Mouse (Mus musculus) forebrain, embryonic 15.5 days (tissue): ENCODE measurements around the gene Dlg1. TPM values are rescaled to one million over a fixed set of nuclear protein-coding genes. Genes with fewer than 3 reads are reported as not detected.

ENCODE experiments used
- ATAC-seq: fragments of 200-750 bp; cut with Nextera tagmentation; replicated peaks from 2 replicates; pipeline ENCODE4 v1.8.0; 2017; ENCODE audit warnings: mild to moderate bottlenecking, moderate TSS enrichment, moderate library complexity
- H3K27ac ChIP-seq: fragments of 300-500 bp; sonication (generic); replicated peaks from 2 replicates; pipeline ENCODE4 v1.5.1; 2015; ENCODE audit warnings: mild to moderate bottlenecking, inconsistent platforms
- H3K27me3 ChIP-seq: fragments of 300-500 bp; sonication (generic); 2 replicates; pipeline ENCODE4 v1.6.1; 2015; ENCODE audit warnings: inconsistent platforms
- H3K36me3 ChIP-seq: fragments of 300-500 bp; sonication (generic); 2 replicates; pipeline ENCODE4 v1.6.1; 2015; ENCODE audit warnings: mild to moderate bottlenecking, inconsistent platforms
- H3K4me1 ChIP-seq: fragments of 300-500 bp; sonication (generic); 2 replicates; pipeline ENCODE4 v1.6.1; 2015; ENCODE audit warnings: inconsistent platforms
- H3K4me2 ChIP-seq: fragments of 300-500 bp; sonication (generic); replicated peaks from 2 replicates; pipeline ENCODE4 v1.6.1; 2015; ENCODE audit warnings: mild to moderate bottlenecking, inconsistent platforms
- H3K4me3 ChIP-seq: fragments of 300-500 bp; sonication (generic); 2 replicates; pipeline ENCODE4 v1.5.1; 2015; ENCODE audit warnings: mild to moderate bottlenecking, inconsistent platforms
- H3K9ac ChIP-seq: fragments of 300-500 bp; sonication (generic); replicated peaks from 2 replicates; pipeline ENCODE4 v1.6.1; 2015; ENCODE audit warnings: mild to moderate bottlenecking, inconsistent platforms
- H3K9me3 ChIP-seq: fragments of 300-500 bp; sonication (generic); 2 replicates; pipeline ENCODE4 v1.6.1; 2016; ENCODE audit warnings: inconsistent platforms
- WGBS: fragments of 180-500 bp; shearing (Covaris S2); methylation state at CpG from one replicate; pipeline ENCODE4 v1.1.7; 2015; ENCODE audit warnings: mixed read lengths; 5-methylcytosine and 5-hydroxymethylcytosine counted together
- polyA plus RNA-seq: library from polyadenylated mRNA; unstranded; fragments of >200 nt; fragmentation: Nextera tagmentation; extraction: Ambion mirVana; gene quantifications from 2 replicates; pipeline ENCODE4 v1.2.1, GENCODE M21; 2015

Dlg1 gene
- polyA plus RNA-seq, 1 experiment from 2014 or later: 20.9 TPM

DNA sequence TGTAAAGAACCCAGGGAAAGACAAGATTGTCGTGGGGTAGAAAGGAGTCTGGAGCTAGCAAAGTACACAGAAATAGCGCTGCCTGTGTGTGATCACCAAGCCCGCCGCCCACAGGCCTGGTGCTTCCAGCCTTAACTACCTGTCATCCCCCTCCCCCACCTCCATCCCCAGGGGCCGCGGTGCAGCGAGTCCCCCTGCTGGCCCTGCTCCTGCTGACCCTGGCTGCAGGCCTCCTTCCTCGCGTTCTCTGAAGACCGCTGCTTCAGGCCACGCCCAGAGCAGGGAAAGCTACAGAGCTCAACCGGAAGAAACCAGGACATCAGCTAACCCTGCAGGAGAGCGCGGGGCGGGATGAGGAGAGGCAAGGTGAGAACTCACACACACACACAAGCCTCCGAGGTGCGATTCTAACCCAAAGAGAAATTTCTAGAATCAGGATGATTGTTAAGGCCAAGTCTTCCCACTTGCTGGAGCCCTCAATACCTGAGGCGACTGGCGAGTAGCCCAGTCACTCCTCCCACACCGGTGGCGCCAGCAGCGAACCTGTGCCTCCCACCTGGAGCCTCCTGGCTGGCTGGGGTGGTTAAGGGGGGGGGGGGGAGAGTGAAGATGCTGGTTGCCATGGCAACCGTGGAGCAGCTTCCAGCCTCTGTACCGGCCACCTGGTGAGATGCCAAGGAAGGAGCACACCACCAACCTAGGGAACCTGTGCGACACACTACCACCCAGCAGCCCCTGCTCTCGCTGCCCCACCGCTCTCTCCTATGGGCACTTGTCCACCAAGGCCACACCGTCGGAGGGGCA, 233.9 kb downstream of the Dlg1 start:
- H3K4me3 ChIP-seq: peak overlapping the region; percentile 29
- H3K4me2 ChIP-seq: peak overlapping the region; percentile 58
- ATAC-seq: peak; percentile 52
- peak overlapping the region; percentile 43 for H3K9ac ChIP-seq
- H3K27me3 ChIP-seq: no peaks in the 10 kb centered on the region
- H3K36me3 ChIP-seq: no peaks in the 10 kb centered on the region
- WGBS: 9% methylated on average over 29 of the region's 29 CpGs
- H3K4me1 ChIP-seq: peaks cover 28% of the 10 kb centered on the region
- peak overlapping the region; percentile 63 for H3K27ac ChIP-seq
- no peaks in the 10 kb centered on the region for H3K9me3 ChIP-seq

DNA sequence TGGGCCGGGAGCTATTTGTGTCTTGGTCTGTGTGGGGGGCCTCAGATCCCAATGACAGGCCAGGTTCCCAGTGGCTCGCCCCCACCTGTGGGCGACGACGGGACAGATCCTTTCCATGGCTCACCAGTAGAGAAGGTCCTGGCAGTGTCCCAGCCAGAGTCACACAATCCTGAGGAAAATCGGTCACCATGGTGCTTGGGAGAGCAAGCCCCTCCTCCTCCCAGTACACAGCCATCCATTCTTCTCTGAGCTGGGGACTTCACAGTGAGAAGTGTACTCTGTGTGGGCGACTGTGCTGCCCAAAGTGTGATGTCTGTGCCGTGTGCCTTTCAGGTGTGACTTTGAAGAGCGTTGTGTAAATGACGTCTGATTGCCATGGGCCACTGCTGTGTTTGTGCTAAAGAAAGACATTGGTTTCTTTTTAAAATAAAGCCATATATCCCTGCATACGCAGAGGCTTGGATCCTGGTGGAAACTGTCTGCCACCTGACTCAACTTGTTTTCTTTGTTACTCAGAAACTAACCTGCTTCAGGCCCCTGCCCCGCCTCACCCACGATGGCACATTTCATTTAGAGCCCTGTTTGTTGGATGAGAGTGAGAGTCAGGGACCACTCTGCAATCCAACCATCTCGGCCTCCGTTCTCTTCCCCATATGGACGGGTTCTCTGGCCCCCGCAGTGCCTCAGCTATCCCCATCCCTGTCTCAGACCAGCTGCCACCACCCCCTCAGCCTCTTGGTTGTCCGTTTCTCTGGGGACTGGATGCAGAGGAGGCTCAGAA, 235.5 kb downstream of the Dlg1 start:
- 70% methylated on average over 18 of the region's 18 CpGs for WGBS
- Histone ChIP-seq H3K27me3 (no peaks in the 10 kb centered on the region), H3K27ac (peak overlapping the region; percentile 46; the same call in 1 of the 2 replicates), H3K4me1 (peaks cover 28% of the 10 kb centered on the region), H3K9ac (no peak overlapping the region), H3K4me3 (no peak overlapping the region), H3K4me2 (no peak overlapping the region), H3K9me3 (no peaks in the 10 kb centered on the region), H3K36me3 (no peaks in the 10 kb centered on the region)
- peak; percentile 74 for ATAC-seq

DNA sequence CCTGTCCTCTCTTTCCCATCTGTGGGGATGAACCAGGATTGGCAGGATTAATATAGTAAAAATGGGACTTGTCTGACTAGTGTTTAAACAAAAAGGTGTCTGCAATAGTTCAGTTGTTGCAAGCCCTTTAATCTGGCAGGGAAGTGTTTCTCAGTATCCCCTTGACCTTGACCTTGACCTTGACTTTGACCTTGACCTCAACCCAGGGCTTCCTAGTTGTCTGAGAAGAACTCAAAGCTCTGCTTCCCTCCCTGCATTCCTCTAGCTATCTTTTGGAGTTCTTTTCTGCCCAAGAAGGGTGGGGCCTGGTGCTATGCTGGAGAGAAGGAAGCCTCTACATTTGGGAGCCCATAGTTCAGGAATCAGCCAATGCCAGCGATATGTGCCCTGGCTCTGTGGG, 238.6 kb downstream of the Dlg1 start:
- Histone ChIP-seq H3K4me2 (no peak overlapping the region), H3K4me3 (no peak overlapping the region), H3K36me3 (no peaks in the 10 kb centered on the region), H3K9me3 (no peaks in the 10 kb centered on the region), H3K27ac (no peak overlapping the region), H3K27me3 (no peaks in the 10 kb centered on the region), H3K4me1 (peaks cover 34% of the 10 kb centered on the region), H3K9ac (no peak overlapping the region)
- no peak for ATAC-seq
- WGBS: 92% methylated on average over 1 of the region's 1 CpGs

DNA sequence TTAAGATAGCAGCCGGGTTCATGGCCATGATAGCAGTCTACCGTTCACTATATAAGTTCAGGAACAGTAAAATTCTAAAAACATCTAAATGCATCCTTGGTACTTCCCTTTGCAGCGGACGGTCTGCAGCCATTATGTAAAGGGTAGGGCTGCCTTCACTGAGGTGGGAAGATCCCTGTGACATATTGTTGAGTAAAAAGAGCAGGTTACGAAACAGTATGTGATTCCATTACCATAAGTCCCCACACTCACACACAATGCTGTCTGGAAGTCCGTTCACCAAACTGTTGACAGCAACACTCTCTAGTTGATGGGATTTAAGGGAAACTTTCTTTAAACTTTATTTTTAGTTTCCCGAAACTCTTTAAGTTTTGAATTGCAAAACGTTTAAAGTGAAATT, 240.0 kb downstream of the Dlg1 start:
- WGBS: 90% methylated on average over 8 of the region's 8 CpGs
- Histone ChIP-seq H3K36me3 (no peaks in the 10 kb centered on the region), H3K4me2 (no peak overlapping the region), H3K27me3 (no peaks in the 10 kb centered on the region), H3K4me1 (peaks cover 23% of the 10 kb centered on the region), H3K9me3 (no peaks in the 10 kb centered on the region), H3K27ac (no peak overlapping the region), H3K4me3 (no peak overlapping the region), H3K9ac (no peak overlapping the region)
- no peak for ATAC-seq

DNA sequence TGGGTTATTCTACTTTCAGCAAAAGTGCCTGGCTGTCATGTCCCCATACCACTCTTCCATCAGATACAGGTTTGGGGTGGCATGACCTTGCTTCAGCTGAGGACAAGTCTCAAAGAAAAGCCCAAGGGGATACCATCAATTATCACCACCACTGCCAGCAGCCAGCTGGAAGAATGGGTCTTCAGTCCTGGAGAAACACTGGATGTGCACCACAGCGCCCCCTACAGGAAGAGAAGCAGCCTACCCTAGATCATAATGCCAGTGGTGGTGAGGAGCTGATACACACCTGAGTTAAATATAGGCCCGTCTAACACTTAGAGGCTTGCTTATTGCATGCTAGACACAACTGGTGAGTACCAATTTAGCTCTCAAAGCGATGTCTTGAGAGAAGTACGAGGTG, 242.1 kb downstream of the Dlg1 start:
- no peak overlapping the region for H3K9ac ChIP-seq
- ATAC-seq: no peak
- H3K36me3 ChIP-seq: no peaks in the 10 kb centered on the region
- no peak overlapping the region for H3K27ac ChIP-seq
- peaks cover 12% of the 10 kb centered on the region for H3K4me1 ChIP-seq
- H3K4me3 ChIP-seq: no peak overlapping the region
- WGBS: 82% methylated on average over 4 of the region's 4 CpGs
- no peaks in the 10 kb centered on the region for H3K27me3 ChIP-seq
- no peak overlapping the region for H3K4me2 ChIP-seq
- H3K9me3 ChIP-seq: no peaks in the 10 kb centered on the region

DNA sequence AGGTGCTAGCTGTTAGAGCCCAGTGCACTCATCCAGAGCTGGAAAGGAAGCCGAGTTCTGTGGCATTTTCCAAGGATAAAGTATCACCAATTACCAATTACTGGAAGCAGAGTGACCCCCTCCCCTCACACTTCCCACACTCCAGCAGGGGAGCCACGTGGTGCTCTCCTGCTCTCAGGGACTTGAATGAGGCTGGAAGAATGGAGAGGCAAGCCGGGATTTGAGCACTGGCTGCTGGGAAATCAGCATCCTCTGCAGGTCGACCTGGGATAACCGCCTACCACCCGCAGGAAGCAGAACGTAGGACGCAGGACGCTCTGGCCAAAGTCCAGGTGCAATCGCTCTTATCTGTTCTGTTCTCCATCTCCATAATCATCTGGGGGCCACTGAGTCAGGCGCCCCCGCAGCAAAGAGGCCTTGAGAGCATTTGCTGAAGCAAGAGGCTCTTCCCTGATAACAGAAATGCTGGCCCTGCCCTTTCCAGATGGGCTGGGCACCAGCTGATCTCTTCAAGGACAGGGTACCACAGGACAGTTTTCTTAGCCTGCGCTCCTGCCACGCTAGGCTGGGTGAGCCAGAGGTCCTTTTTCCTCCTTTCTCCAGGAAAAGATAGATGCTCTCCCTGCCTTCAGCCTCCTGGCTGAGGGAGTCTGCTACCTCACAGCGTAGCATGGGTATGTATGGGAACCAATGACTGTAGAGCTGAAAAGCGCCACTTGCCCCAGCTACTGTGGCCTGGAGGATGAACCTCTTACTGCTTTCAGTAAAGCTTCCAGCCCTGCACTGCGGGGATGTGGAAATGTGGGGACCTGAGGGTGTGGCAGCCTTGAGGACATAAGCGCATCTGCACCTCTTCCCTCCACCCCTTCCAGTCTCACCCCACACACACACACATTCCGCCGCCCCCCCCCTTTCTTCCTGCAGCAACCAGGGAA, 242.9 kb downstream of the Dlg1 start:
- no peaks in the 10 kb centered on the region for H3K9me3 ChIP-seq
- H3K4me2 ChIP-seq: no peak overlapping the region; the same call in 1 of the 2 replicates
- no peak for ATAC-seq
- no peak overlapping the region for H3K4me3 ChIP-seq
- no peak overlapping the region for H3K27ac ChIP-seq
- H3K27me3 ChIP-seq: no peaks in the 10 kb centered on the region
- no peak overlapping the region for H3K9ac ChIP-seq
- no peaks in the 10 kb centered on the region for H3K36me3 ChIP-seq
- H3K4me1 ChIP-seq: peaks cover 12% of the 10 kb centered on the region
- 37% methylated on average over 20 of the region's 20 CpGs for WGBS

DNA sequence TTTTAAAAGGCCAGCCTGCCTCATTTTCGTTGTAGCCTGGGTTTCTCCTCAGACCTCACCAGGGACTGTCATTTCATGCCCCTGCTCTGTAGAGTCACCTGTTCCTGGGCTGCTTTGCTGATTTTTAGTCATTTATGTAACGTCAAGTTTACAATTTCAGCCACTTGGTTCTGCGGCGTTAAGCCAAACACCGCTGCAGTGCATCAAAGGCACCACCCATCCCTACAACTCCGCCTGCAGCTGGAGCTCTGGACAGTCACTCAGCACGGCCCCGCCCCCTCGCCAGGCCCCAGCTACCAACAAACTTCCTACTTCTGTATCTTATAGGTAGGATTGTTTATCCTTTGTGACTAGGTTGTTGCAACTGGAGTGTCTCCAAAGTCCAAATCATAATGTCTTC, 243.7 kb downstream of the Dlg1 start:
- Histone ChIP-seq H3K4me2 (no peak overlapping the region; the same call in 1 of the 2 replicates), H3K9me3 (no peaks in the 10 kb centered on the region), H3K36me3 (no peaks in the 10 kb centered on the region), H3K4me3 (no peak overlapping the region), H3K9ac (no peak overlapping the region), H3K27me3 (no peaks in the 10 kb centered on the region), H3K4me1 (peaks cover 12% of the 10 kb centered on the region), H3K27ac (no peak overlapping the region)
- ATAC-seq: no peak
- WGBS: 10% methylated on average over 9 of the region's 9 CpGs

DNA sequence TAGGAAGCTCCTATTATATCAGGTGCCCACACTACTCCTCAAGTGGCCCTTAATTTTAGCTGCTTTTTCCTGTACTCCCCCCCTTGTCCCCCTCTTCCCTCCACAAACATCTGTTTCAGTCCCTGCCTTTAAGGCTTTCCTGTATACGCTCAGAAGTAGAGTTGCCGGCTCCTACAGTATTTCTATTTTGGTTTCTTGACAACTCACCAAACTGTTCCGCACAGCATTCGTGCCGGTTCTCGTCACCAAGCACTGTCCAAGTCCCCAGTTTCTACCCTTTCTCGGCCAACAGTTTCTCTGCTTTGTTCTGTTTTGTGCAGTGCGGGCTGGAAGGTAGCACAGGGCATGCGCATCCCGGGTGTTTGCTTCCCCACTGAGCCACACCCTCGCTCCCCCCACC, 245.7 kb downstream of the Dlg1 start:
- Histone ChIP-seq H3K27ac (no peak overlapping the region), H3K36me3 (no peaks in the 10 kb centered on the region), H3K4me3 (no peak overlapping the region), H3K4me2 (no peak overlapping the region), H3K9ac (no peak overlapping the region), H3K4me1 (peaks cover 12% of the 10 kb centered on the region), H3K9me3 (no peaks in the 10 kb centered on the region), H3K27me3 (no peaks in the 10 kb centered on the region)
- no peak for ATAC-seq
- WGBS: 70% methylated on average over 11 of the region's 11 CpGs

DNA sequence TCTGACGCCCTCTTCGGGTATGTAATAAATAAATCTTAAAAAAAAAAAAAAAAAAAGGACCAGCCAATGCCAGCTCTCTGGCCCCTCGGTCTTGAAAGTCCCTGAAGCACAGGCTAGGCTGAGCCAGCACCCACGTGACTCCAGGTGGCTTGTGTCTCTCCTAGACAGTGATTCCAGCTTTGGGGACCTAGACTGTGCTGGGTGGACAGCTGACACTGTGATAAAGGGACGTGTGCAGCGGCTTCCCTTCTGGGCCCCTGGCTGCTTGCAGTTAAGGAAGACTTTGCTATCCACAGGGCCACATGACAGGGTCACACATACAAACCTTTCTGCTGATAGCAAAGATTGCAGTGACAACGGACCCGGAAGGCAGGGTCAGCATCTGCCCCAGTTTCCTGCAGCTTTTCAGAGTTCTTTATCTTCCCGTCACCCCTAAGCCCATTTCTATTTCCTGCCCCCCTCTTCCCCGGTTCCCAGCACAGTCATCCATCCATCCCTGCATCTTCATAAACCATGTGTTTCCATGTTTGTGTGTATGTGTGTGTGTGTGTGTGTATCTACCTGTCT, 247.1 kb downstream of the Dlg1 start:
- WGBS: 77% methylated on average over 10 of the region's 10 CpGs
- no peaks in the 10 kb centered on the region for H3K9me3 ChIP-seq
- peaks cover 12% of the 10 kb centered on the region for H3K4me1 ChIP-seq
- no peak overlapping the region for H3K4me2 ChIP-seq
- H3K27ac ChIP-seq: no peak overlapping the region
- H3K9ac ChIP-seq: no peak overlapping the region
- no peaks in the 10 kb centered on the region for H3K36me3 ChIP-seq
- no peak for ATAC-seq
- H3K27me3 ChIP-seq: no peaks in the 10 kb centered on the region
- H3K4me3 ChIP-seq: no peak overlapping the region

DNA sequence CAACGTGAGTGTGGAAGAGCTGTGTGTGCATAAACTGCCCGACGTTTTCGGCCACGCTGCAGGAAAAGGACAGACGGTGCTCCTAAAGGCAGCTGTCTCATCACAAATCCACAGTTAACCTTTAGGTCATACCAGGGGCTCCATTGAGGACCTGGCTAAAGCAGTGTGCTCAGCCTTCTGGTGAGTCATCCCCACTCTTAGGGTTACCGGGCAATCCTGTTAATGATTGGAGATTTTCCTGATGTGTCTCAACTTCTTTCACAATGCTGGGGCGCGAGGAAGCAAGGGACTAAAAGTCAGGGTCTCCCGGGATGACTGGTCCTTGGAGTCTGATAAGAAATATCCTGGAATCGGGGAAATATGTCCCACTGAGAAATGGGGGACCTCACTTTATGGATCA, 254.5 kb downstream of the Dlg1 start:
- H3K4me3 ChIP-seq: no peak overlapping the region
- no peaks in the 10 kb centered on the region for H3K27me3 ChIP-seq
- H3K4me1 ChIP-seq: peaks cover 4% of the 10 kb centered on the region; the same call in 1 of the 2 replicates
- H3K4me2 ChIP-seq: no peak overlapping the region
- H3K9me3 ChIP-seq: no peaks in the 10 kb centered on the region
- no peak for ATAC-seq
- WGBS: 83% methylated on average over 11 of the region's 11 CpGs
- H3K27ac ChIP-seq: no peak overlapping the region
- H3K9ac ChIP-seq: no peak overlapping the region
- H3K36me3 ChIP-seq: no peaks in the 10 kb centered on the region

DNA sequence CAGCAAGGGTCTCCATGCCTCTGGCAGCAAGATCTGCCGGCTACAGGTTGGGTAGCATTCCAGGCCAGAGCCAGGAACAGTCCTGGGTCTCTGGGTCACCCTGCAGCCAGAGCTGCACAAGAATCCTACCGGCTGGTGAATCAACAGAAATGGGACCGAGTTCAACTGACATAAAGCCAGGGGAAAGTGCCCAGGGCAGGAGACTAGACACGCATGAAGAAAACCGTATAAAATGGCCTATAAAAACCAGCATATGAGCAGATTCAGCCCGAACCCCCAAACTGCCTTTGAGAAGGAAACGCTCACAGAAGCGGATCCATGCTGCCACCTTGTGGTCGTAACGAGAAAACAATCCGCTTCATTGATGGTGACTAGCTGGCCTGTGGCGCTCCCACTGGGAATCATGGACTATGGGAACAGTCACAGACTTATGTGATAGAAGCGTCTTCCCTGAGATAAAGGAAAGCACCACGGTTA, 255.0 kb downstream of the Dlg1 start:
- WGBS: 4% methylated on average over 14 of the region's 14 CpGs
- Histone ChIP-seq H3K9ac (0 out of 2 replicates have a peak overlapping the region, but pooled peaks have one; percentile 23), H3K9me3 (no peaks in the 10 kb centered on the region), H3K4me1 (peaks cover 4% of the 10 kb centered on the region; the same call in 1 of the 2 replicates), H3K4me2 (0 out of 2 replicates have a peak overlapping the region, but pooled peaks have one; percentile 22), H3K4me3 (no peak overlapping the region), H3K27ac (no peak overlapping the region), H3K36me3 (no peaks in the 10 kb centered on the region), H3K27me3 (no peaks in the 10 kb centered on the region)
- peak; percentile 51 for ATAC-seq
